Mouse (Mus musculus) CH12.LX (cell line): ENCODE measurements at regions not wholly inside any gene's neighbourhood (a gene's known extent, or its start where the extent isn't known, plus 50 kb on each side); places are given as distances from the start of the nearest gene placed in this dataset.

ENCODE experiments used
- CTCF ChIP-seq, 2 experiments: IDR thresholded peaks in 1 of 2; conservative IDR thresholded peaks in 1 of 2; 2 replicates each; pipeline ENCODE4 v1.5.1; 2011 to 2012; ENCODE audit warnings: low read depth in 2 of 2, low read length in 2 of 2, improper control_type of control experiment in 1 of 2, inconsistent platforms in 1 of 2, mild to moderate bottlenecking in 1 of 2, moderate library complexity in 1 of 2
- ELF1 ChIP-seq: IDR thresholded peaks from 2 replicates; pipeline ENCODE4 v1.6.1; 2014; ENCODE audit warnings: low read depth, mild to moderate bottlenecking, inconsistent platforms, low read length, improper control_type of control experiment
- GABPA ChIP-seq: IDR thresholded peaks from 2 replicates; pipeline ENCODE4 v1.6.1; 2012; ENCODE audit warnings: low read depth, low read length, improper control_type of control experiment, inconsistent platforms; ENCODE audit not compliant: insufficient replicate concordance
- MAFK ChIP-seq: IDR thresholded peaks from 2 replicates; pipeline ENCODE4 v1.6.1; 2011; ENCODE audit warnings: low read length, improper control_type of control experiment; ENCODE audit not compliant: insufficient replicate concordance
- MAZ ChIP-seq: IDR thresholded peaks from 2 replicates; pipeline ENCODE4 v1.6.1; 2012; ENCODE audit warnings: low read depth, mild to moderate bottlenecking, inconsistent platforms, low read length, improper control_type of control experiment, moderate library complexity
- MEF2A ChIP-seq: IDR thresholded peaks from 2 replicates; pipeline ENCODE4 v1.6.1; 2014; ENCODE audit warnings: low read depth, mild to moderate bottlenecking, inconsistent platforms, low read length, improper control_type of control experiment, borderline replicate concordance
- MYC ChIP-seq: IDR thresholded peaks from 2 replicates; pipeline ENCODE4 v1.6.1; 2011; ENCODE audit warnings: low read depth, mild to moderate bottlenecking, improper control_type of control experiment, low read length
- NRF1 ChIP-seq: IDR thresholded peaks from 2 replicates; pipeline ENCODE4 v1.6.1; 2014; ENCODE audit warnings: low read depth, mild to moderate bottlenecking, inconsistent platforms, low read length, improper control_type of control experiment, moderate library complexity
- PAX5 ChIP-seq: IDR thresholded peaks from 2 replicates; pipeline ENCODE4 v1.6.1; 2012; ENCODE audit warnings: low read length, inconsistent platforms, mixed read lengths
- POLR2A ChIP-seq: IDR thresholded peaks from 2 replicates; pipeline ENCODE4 v1.6.1; 2011; ENCODE audit warnings: low read depth, mild to moderate bottlenecking, improper control_type of control experiment, low read length
- POLR2AphosphoS2 ChIP-seq: IDR thresholded peaks from 2 replicates; pipeline ENCODE4 v1.6.1; 2011; ENCODE audit warnings: low read depth, low read length, improper control_type of control experiment
- TBP ChIP-seq: conservative IDR thresholded peaks from 2 replicates; pipeline ENCODE4 v1.6.1; 2011; ENCODE audit warnings: low read depth, low read length, improper control_type of control experiment
- USF2 ChIP-seq: conservative IDR thresholded peaks from 2 replicates; pipeline ENCODE4 v1.6.1; 2011; ENCODE audit warnings: low read depth, low read length, improper control_type of control experiment

DNA sequence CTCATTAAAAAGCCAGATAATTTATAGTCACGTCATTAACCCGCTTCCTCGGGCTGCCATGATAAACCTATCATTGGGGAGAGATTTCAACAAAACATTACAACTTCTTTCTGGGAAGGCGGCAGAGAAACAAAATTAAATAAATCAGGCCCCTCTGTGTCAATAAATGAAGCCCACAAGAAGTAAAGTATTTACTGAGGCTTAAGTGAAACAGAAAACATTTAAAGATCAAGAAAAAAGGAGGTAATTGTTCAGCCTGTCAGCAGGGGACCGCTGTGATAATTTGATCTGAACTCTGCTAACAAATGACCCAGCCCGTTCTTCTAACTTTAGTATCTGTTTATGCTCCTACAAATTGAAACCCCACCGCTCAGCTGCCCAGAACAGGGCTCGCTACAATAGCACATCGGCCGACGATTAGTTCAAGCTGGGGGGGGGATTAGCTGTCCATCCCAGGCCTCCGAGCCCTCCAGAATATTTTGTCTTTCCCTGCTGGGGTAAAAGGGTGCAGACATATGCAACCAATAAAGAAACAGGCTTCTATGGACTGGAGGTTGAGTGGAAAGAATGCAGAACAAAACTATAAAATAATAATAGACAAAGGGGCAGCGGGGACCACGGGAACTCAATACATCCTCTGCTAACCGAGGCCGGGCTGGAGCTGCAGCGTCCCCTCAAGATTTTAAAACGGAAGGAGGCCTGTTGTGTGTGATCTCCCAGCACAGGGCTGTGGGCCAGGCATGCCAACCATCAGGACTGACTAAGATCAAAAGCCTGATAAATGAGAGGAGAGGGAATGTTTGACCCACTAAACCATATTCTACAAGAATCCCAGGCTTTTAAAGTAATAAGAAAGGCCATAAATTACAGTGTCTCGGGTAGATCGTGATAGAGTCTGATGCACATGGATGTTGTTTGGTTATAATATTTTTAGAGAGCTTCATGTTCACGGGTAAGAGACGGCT is 242.8 kb upstream of the Irx5 start:
- no peak for TF ChIP-seq CTCF (conservative IDR thresholded peaks at IDR 0.05 in 1 of 2, IDR thresholded peaks at IDR 0.05 in 1 of 2; ENCODE audit: low read depth in 2 of 2, low read length in 2 of 2)
- TF ChIP-seq POLR2A = no peak
- no peak for TF ChIP-seq ELF1
- TF ChIP-seq MYC = no peak
- TF ChIP-seq USF2 = no peak
- TF ChIP-seq TBP = no peak
- TF ChIP-seq NRF1 = no peak
- no peak for TF ChIP-seq POLR2AphosphoS2
- no peak for TF ChIP-seq GABPA
- TF ChIP-seq MAZ = no peak
- no peak for TF ChIP-seq MEF2A
- no peak for TF ChIP-seq PAX5
- no peak for TF ChIP-seq MAFK
